Mouse (Mus musculus): ENCODE results near the gene Dnm2. TPM values are rescaled to one million over a fixed set of nuclear protein-coding genes. Genes with fewer than 3 reads are reported as not detected.
"Not testable (repeated sequence)": the region's sequence is repeated elsewhere in the genome, so short reads cannot be mapped to it uniquely, and the experiment has no call there.

The Dnm2 gene
- polyA plus RNA-seq, 1 experiment from 2014 or later = 53.1 TPM

DNA sequence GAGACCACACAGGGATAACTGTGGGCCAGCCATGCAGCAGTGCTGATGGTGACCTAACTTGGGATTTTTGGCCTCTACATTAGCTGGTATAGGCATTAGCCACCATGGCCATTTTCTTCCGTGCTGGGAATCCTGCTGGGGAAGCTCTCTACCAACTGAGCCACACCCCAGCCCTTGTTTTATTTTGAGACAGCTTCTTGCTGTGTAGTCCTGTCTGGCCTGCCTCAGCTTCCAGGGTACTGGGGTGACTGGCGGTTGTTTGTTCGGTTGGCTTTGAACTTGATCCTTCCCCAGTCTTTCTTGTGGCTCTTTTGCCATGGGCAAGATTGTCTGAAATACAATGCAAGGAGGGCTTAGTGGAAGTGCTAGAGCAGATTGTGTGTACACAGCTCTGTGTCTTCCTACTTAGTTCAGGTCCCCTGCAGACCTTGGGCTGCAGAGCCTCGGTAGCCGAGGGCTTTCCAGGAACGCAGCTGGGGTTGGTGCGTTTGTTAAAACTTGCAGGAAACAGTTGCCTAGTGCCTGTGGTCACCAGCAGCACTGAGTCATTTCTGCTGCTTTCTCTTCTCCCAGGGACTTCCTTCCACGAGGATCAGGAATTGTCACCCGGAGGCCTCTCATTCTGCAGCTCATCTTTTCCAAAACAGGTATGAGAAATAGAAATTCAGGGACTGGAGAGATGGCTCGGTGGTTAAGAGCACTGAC is 32.4 kb downstream of the Dnm2 start:
- Histone ChIP-seq H3K9me3 (ENCODE audit: control insufficient read depth, low read length) (no peaks in the 10 kb centered on the region), H3K9ac (replicated peaks; ENCODE audit: low read depth, low read length) (no peak overlapping the region), H3K4me2 (ENCODE audit: low read depth, low read length) (no peak overlapping the region), H3K36me3 (ENCODE audit: control insufficient read depth, insufficient read depth, low read length) (no peaks in the 10 kb centered on the region), H3K27me3 (ENCODE audit: control insufficient read depth, insufficient read depth, low read length) (no peaks in the 10 kb centered on the region), H3K4me1 (ENCODE audit: control insufficient read depth, insufficient read depth, low read length) (no peaks in the 10 kb centered on the region), H3K27ac (ENCODE audit: low read depth, low read length) (no peak overlapping the region), H3K4me3 (ENCODE audit: low read depth, low read length) (no peak overlapping the region)
- WGBS = 85% methylated on average over 10 of the region's 10 CpGs
- ATAC-seq (ENCODE audit: low read depth) = no peak

DNA sequence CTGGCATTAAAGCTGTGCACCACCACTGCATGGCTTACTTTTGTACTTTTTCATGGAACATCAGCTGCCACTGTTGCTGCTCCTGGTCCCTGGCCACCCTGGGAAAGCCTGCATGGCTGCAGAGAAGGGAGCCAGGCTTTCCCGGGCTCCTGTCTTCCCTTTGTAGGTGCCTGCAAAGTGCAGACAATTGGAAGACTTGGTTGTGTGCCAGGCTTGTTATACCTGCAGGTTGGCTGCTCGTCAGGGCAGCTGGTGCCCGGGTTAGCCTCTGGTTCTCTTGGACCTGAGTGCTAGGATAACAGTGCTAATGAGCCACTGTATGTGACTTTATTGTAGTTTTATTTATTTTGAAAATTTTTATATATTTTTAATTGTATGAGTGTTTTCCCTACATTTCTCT is 34.1 kb downstream of the Dnm2 start:
- Histone ChIP-seq H3K27me3 (ENCODE audit: control insufficient read depth, insufficient read depth, low read length) (no peaks in the 10 kb centered on the region), H3K4me2 (ENCODE audit: low read depth, low read length) (no peak overlapping the region), H3K9ac (replicated peaks; ENCODE audit: low read depth, low read length) (no peak overlapping the region), H3K9me3 (ENCODE audit: control insufficient read depth, low read length) (no peaks in the 10 kb centered on the region), H3K4me1 (ENCODE audit: control insufficient read depth, insufficient read depth, low read length) (no peaks in the 10 kb centered on the region), H3K4me3 (ENCODE audit: low read depth, low read length) (no peak overlapping the region), H3K36me3 (ENCODE audit: control insufficient read depth, insufficient read depth, low read length) (no peaks in the 10 kb centered on the region), H3K27ac (ENCODE audit: low read depth, low read length) (no peak overlapping the region)
- no peak for ATAC-seq (ENCODE audit: low read depth)
- WGBS = 92% methylated on average over 3 of the region's 3 CpGs

DNA sequence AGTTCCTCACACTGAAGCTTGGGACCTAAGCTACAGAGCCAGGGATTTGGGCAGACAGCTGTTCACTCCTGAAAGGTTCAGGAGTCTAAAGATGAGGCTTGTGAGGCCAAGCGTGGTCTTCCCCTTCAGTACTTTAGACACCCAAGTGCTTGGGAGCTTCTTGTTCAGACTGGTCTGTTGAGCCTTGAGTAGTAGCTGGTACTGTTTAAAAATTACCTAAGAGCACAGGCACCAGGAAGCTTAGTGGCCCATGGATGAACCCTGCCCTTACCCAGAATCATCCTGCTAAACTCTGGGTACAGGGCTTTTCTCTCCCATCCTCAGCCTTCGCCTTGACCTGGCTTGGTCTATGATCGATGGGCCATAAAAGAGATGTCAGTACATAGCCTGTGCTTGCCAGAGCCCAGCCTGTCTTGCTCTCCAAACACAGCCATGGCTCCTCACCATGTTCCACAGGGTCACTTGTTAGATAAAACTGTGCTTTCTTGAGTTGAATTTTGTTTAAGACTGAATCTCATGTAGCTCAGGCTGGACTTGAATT is 35.8 kb downstream of the Dnm2 start:
- 98% methylated on average over 3 of the region's 3 CpGs for WGBS
- H3K9me3 ChIP-seq (ENCODE audit: control insufficient read depth, low read length) = no peaks in the 10 kb centered on the region
- H3K9ac ChIP-seq (replicated peaks; ENCODE audit: low read depth, low read length) = no peak overlapping the region
- no peak overlapping the region for H3K4me3 ChIP-seq (ENCODE audit: low read depth, low read length)
- H3K36me3 ChIP-seq (ENCODE audit: control insufficient read depth, insufficient read depth, low read length) = no peaks in the 10 kb centered on the region
- H3K27me3 ChIP-seq (ENCODE audit: control insufficient read depth, insufficient read depth, low read length) = no peaks in the 10 kb centered on the region
- ATAC-seq (ENCODE audit: low read depth) = no peak
- H3K4me1 ChIP-seq (ENCODE audit: control insufficient read depth, insufficient read depth, low read length) = no peaks in the 10 kb centered on the region
- H3K27ac ChIP-seq (ENCODE audit: low read depth, low read length) = no peak overlapping the region
- H3K4me2 ChIP-seq (ENCODE audit: low read depth, low read length) = no peak overlapping the region

DNA sequence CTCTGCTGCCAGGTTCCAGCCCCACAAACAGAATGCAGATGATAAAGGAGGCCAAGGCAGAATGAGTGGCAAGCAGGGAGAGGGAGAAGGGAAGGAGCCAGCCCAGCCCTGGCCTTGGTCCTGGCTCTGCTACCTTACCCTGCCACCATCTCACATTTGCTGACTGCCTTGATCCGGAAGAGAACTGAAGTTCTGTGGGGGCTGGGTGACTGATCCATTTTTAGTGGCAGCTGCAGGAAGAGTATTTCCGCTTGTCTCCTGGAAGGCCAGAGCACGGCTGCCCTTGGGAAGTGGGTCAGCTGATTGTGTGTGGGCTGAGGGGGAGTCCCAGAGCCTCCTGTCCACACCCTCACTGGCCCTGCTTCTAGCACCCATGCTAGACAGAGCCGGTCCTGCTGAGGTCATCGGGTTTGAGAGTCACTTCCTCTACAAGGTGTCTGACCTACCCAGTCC is 38.5 kb downstream of the Dnm2 start:
- Histone ChIP-seq H3K4me1 (ENCODE audit: control insufficient read depth, insufficient read depth, low read length) (no peaks in the 10 kb centered on the region), H3K36me3 (ENCODE audit: control insufficient read depth, insufficient read depth, low read length) (peaks cover 11% of the 10 kb centered on the region), H3K4me3 (ENCODE audit: low read depth, low read length) (no peak overlapping the region), H3K9me3 (ENCODE audit: control insufficient read depth, low read length) (no peaks in the 10 kb centered on the region), H3K27me3 (ENCODE audit: control insufficient read depth, insufficient read depth, low read length) (no peaks in the 10 kb centered on the region), H3K27ac (ENCODE audit: low read depth, low read length) (no peak overlapping the region), H3K9ac (replicated peaks; ENCODE audit: low read depth, low read length) (no peak overlapping the region), H3K4me2 (ENCODE audit: low read depth, low read length) (no peak overlapping the region)
- no peak for ATAC-seq (ENCODE audit: low read depth)
- WGBS = 82% methylated on average over 5 of the region's 5 CpGs

DNA sequence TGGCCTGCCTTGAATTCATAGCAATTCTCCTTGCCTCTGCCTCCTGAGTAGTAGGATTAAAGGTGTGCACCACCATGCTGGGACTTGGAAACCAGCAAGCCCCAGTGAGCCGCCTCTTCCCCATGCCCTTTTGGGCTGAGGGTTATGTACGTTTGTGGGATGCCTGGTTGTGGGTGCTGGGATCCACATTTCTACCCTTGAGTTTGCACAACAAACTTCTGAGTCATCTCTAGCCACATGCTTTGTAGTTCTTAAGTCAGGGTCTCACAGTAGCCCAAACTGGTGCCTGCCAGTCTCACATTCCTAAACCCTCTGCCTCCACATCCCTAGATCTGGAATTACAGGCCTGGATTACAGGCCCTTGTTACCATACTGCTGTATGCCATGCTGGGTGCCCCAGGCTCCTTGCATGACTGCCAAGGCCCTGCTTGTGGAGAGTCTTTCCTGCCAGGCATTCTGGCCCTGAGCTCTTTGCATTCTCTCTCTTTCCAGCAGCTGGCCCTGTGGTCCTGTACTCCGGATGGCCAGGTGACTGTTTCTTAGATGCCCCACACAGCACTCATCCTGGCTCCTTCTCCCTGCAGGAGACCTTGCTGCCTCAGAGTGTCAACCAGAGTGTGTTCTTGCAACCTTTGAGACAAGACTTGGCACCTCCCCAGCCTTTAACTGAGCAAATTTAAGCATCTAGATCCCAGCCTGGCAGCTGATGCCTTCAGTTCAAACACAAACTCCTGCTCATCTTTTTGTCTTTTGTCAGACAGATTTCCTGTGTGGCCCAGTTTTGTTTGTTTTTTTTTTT is 39.3 kb downstream of the Dnm2 start:
- H3K27me3 ChIP-seq (ENCODE audit: control insufficient read depth, insufficient read depth, low read length) = no peaks in the 10 kb centered on the region
- WGBS = 89% methylated on average over 3 of the region's 3 CpGs
- ATAC-seq (ENCODE audit: low read depth) = no peak
- H3K9me3 ChIP-seq (ENCODE audit: control insufficient read depth, low read length) = no peaks in the 10 kb centered on the region
- H3K4me2 ChIP-seq (ENCODE audit: low read depth, low read length) = no peak overlapping the region
- H3K4me3 ChIP-seq (ENCODE audit: low read depth, low read length) = no peak overlapping the region
- peaks cover 15% of the 10 kb centered on the region for H3K36me3 ChIP-seq (ENCODE audit: control insufficient read depth, insufficient read depth, low read length)
- no peaks in the 10 kb centered on the region for H3K4me1 ChIP-seq (ENCODE audit: control insufficient read depth, insufficient read depth, low read length)
- H3K27ac ChIP-seq (ENCODE audit: low read depth, low read length) = no peak overlapping the region
- H3K9ac ChIP-seq (replicated peaks; ENCODE audit: low read depth, low read length) = no peak overlapping the region

DNA sequence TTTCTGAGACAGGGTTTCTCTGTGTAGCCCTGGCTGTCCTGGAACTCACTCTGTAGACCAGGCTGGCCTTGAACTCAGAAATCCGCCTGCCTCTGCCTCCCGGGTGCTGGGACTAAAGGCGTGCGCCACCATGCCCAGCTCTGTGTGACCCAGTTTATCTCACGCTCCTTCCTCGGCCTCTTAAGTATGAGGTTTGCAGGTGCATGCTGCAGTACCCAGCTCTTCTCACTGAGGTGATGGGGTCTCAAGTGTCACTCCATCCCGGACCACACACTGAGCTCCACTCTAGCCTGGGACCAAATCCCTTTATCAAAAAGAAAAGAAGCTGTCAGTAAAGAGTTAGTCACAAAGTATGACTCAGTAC is 39.8 kb downstream of the Dnm2 start:
- H3K9me3 ChIP-seq (ENCODE audit: control insufficient read depth, low read length); H3K4me3 ChIP-seq (ENCODE audit: low read depth, low read length); H3K4me2 ChIP-seq (ENCODE audit: low read depth, low read length); H3K4me1 ChIP-seq (ENCODE audit: control insufficient read depth, insufficient read depth, low read length); H3K27me3 ChIP-seq (ENCODE audit: control insufficient read depth, insufficient read depth, low read length); ATAC-seq (ENCODE audit: low read depth); H3K9ac ChIP-seq (replicated peaks; ENCODE audit: low read depth, low read length); H3K27ac ChIP-seq (ENCODE audit: low read depth, low read length): not testable (repeated sequence)
- 97% methylated on average over 7 of the region's 7 CpGs for WGBS
- peaks cover 15% of the 10 kb centered on the region for H3K36me3 ChIP-seq (ENCODE audit: control insufficient read depth, insufficient read depth, low read length)

DNA sequence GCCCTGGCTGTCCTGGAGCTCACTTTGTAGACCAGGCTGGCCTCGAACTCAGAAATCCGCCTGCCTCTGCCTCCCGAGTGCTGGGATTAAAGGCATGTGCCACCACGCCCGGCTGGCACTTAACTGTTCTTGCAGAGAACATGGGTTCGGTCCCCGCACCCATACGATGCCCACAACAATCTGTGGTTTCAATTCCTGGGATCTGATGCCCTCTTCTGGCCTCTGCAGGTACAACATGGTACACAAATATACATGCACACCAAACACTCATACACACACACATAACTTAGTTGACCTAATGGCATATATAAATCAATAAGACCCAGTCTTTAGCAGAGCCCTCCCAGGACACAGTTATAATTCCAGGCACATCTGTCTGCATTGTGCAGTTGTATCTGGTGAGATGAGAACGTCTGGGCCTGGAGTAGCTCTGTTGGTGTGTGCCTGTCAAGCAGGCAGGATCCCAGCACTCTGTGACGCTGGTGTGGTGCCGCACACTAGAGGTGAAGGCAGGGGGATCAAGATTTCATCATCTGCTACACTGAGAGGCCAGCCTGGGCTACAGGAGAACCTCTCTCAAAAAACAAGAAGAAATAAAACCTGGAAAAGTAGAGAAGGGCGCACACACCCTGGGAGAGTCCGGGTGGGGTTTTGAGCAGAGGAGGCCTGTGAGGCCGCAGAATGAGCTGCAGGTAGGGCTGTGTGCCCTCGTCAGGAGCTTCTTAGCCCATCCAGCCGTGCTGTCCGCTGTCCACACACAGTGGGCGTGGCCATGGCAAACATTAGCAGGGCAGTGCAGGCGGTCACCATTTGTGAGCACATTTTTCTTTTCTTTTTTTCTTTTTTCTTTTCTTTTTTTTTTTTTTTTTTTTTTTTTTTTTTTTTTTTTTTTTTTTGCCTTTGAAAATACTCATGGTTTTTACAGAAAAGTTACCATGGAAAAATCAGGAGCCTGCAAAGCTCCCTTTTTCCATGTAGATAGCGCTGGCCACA is 44.6 kb downstream of the Dnm2 start:
- H3K9me3 ChIP-seq (ENCODE audit: control insufficient read depth, low read length) = no peaks in the 10 kb centered on the region
- H3K4me2 ChIP-seq (ENCODE audit: low read depth, low read length) = no peak overlapping the region
- H3K27ac ChIP-seq (ENCODE audit: low read depth, low read length) = no peak overlapping the region
- 90% methylated on average over 20 of the region's 20 CpGs for WGBS
- H3K4me3 ChIP-seq (ENCODE audit: low read depth, low read length) = no peak overlapping the region
- no peak overlapping the region for H3K9ac ChIP-seq (replicated peaks; ENCODE audit: low read depth, low read length)
- H3K36me3 ChIP-seq (ENCODE audit: control insufficient read depth, insufficient read depth, low read length) = peaks cover 37% of the 10 kb centered on the region
- H3K4me1 ChIP-seq (ENCODE audit: control insufficient read depth, insufficient read depth, low read length) = no peaks in the 10 kb centered on the region
- no peaks in the 10 kb centered on the region for H3K27me3 ChIP-seq (ENCODE audit: control insufficient read depth, insufficient read depth, low read length)
- no peak for ATAC-seq (ENCODE audit: low read depth)

DNA sequence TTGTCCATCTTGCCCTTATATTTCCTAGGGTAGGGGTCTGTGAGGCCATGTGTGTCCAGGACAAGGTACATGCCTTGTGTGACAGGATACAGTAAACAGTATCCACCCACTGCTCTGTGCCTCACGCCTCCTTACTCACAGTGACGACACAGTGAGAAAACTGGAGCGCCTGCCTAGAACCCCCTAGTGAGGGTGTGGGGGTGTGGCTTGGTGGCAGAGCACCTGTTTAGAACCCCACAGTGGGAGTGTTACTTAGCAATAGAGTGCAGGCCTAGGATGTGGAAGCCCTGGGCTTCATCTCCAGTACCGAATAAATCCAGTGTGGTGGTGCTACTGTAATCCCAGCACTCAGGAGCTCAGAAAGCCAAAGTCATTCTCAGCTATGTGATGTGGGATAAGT is 48.2 kb downstream of the Dnm2 start:
- Histone ChIP-seq H3K4me2 (ENCODE audit: low read depth, low read length) (no peak overlapping the region), H3K9me3 (ENCODE audit: control insufficient read depth, low read length) (no peaks in the 10 kb centered on the region)
- 85% methylated on average over 4 of the region's 4 CpGs for WGBS

More for the DNA sequence above, 48.2 kb downstream of the Dnm2 start:
- H3K27ac ChIP-seq (ENCODE audit: low read depth, low read length) = no peak overlapping the region
- H3K4me1 ChIP-seq (ENCODE audit: control insufficient read depth, insufficient read depth, low read length) = no peaks in the 10 kb centered on the region
- H3K4me3 ChIP-seq (ENCODE audit: low read depth, low read length) = no peak overlapping the region
- no peak for ATAC-seq (ENCODE audit: low read depth)
- H3K27me3 ChIP-seq (ENCODE audit: control insufficient read depth, insufficient read depth, low read length) = no peaks in the 10 kb centered on the region
- H3K36me3 ChIP-seq (ENCODE audit: control insufficient read depth, insufficient read depth, low read length) = peaks cover 57% of the 10 kb centered on the region
- H3K9ac ChIP-seq (replicated peaks; ENCODE audit: low read depth, low read length) = no peak overlapping the region

All from neural tube, embryonic 14.5 days (tissue).